Mouse (Mus musculus) left cerebral cortex, adult 18-20 months (tissue): ENCODE data around the gene Pcyt1b. TPM values are rescaled to one million over a fixed set of nuclear protein-coding genes. Genes with fewer than 3 reads are reported as not detected.

ENCODE experiments used
- DNase-seq, 2 experiments: peaks; one replicate each; pipeline ENCODE4 v3.0.0; 2021 to 2022; ENCODE audit warnings: low spot score in 2 of 2, mixed read lengths in 1 of 2
- total RNA-seq, 2 experiments: library from RNA; stranded (reverse); gene quantifications; 2 replicates each; pipeline ENCODE4 v1.2.3; 2021

Pcyt1b gene
- total RNA-seq, 2 experiments from 2014 or later: 29.5 to 30.8 TPM

GRCm38 (mm10) chrX:93730854-93731253, 76.2 kb downstream of the Pcyt1b start:
- DNase-seq: no peak

GRCm38 (mm10) chrX:93732407-93732806, 77.7 kb downstream of the Pcyt1b start:
- no peak for DNase-seq

GRCm38 (mm10) chrX:93732975-93733748, 78.5 kb downstream of the Pcyt1b start:
- no peak for DNase-seq

GRCm38 (mm10) chrX:93749165-93749564, 94.5 kb downstream of the Pcyt1b start:
- no peak for DNase-seq

GRCm38 (mm10) chrX:93750566-93750965, 95.9 kb downstream of the Pcyt1b start:
- no peak for DNase-seq

GRCm38 (mm10) chrX:93755210-93755842, 100.7 kb downstream of the Pcyt1b start:
- DNase-seq: no peak

- DNase-seq: no peak
Measured at GRCm38 (mm10) chrX:93756867-93757455, 102.3 kb downstream of the Pcyt1b start.

GRCm38 (mm10) chrX:93760770-93761169, 106.1 kb downstream of the Pcyt1b start:
- DNase-seq: no peak

- DNase-seq: no peak
Measured at GRCm38 (mm10) chrX:93789562-93789961, 134.9 kb downstream of the Pcyt1b start.

- peak; percentile 16 to 27 for DNase-seq
Measured at GRCm38 (mm10) chrX:93793168-93793567, 138.5 kb downstream of the Pcyt1b start.

Other genes with a start within 250 kb of the Pcyt1b start
- 1 to 10 TPM; 8.7 to 9.1 TPM for gene Pola1, start 22.7 kb upstream of the Pcyt1b start, total RNA-seq
- 10 to 100 TPM; 39.1 to 43.7 TPM for gene Pdk3, start 177.3 kb downstream of the Pcyt1b start, total RNA-seq